ENCODE assay signal across 1 mouse cellular context in the genomic region with DNA sequence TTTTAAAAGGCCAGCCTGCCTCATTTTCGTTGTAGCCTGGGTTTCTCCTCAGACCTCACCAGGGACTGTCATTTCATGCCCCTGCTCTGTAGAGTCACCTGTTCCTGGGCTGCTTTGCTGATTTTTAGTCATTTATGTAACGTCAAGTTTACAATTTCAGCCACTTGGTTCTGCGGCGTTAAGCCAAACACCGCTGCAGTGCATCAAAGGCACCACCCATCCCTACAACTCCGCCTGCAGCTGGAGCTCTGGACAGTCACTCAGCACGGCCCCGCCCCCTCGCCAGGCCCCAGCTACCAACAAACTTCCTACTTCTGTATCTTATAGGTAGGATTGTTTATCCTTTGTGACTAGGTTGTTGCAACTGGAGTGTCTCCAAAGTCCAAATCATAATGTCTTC.
TF ChIP-seq lines count a peak whose summit lies in the region.

No protein-coding gene starts in this region.

TF ChIP-seq in MEL, 35 proteins besides CTCF, POLR2A, EP300 and RAD21:
- TF ChIP-seq BHLHE40 (IDR thresholded peaks at IDR 0.05; ENCODE audit: borderline replicate concordance, low read depth, low read length) (no peak), ZMIZ1 (IDR thresholded peaks at IDR 0.05; ENCODE audit: low read depth, low read length) (no peak), ELF1 (IDR thresholded peaks at IDR 0.05; ENCODE audit: low read depth, low read length) (0 out of 2 replicates have a peak, but pooled peaks have one; percentile 18)
